Mouse (Mus musculus): ENCODE measurements around the gene Map4k2. TPM values are rescaled to one million over a fixed set of nuclear protein-coding genes. Genes with fewer than 3 reads are reported as not detected.

Gene Map4k2
- total and polyA plus RNA-seq, 3 experiments: 8.0 to 22.3 TPM; not detected in 1

- no peaks in the 10 kb centered on the region for H3K27me3 ChIP-seq (ENCODE audit: control insufficient read depth in 1 of 2, insufficient read depth in 2 of 2, low read length in 2 of 2)
- no peak for DNase-seq (ENCODE audit: low read depth, low spot score)
- H3K4me1 ChIP-seq (ENCODE audit: control insufficient read depth in 1 of 2, insufficient read depth in 2 of 2, low read length in 2 of 2): no peaks in the 10 kb centered on the region
- H3K9ac ChIP-seq (ENCODE audit: control insufficient read depth, low read depth, low read length, poor library complexity, severe bottlenecking): no peak overlapping the region
- no peaks in the 10 kb centered on the region for H3K36me3 ChIP-seq (ENCODE audit: control insufficient read depth in 1 of 2, insufficient read depth in 2 of 2, low read length in 2 of 2)
- no peaks in the 10 kb centered on the region for H3K9me3 ChIP-seq (replicated peaks; ENCODE audit: insufficient read depth, low read length)
- TF ChIP-seq ZKSCAN1 (IDR thresholded peaks at IDR 0.05; ENCODE audit: low read depth, low read length) (no peak), MAX (IDR thresholded peaks at IDR 0.05; ENCODE audit: low read length) (no peak), RCOR1 (IDR thresholded peaks at IDR 0.05; ENCODE audit: low read depth, low read length) (no peak), MEF2A (IDR thresholded peaks at IDR 0.05; ENCODE audit: extremely low read depth, insufficient replicate concordance, low read depth, low read length, poor library complexity, severe bottlenecking) (no peak), MXI1 (IDR thresholded peaks at IDR 0.05; ENCODE audit: low read depth, low read length) (no peak), BHLHE40 (IDR thresholded peaks at IDR 0.05; ENCODE audit: borderline replicate concordance, low read depth, low read length) (no peak), TCF12 (IDR thresholded peaks at IDR 0.05; ENCODE audit: low read depth, low read length) (no peak), ELF1 (IDR thresholded peaks at IDR 0.05; ENCODE audit: low read depth, low read length) (no peak), HCFC1 (IDR thresholded peaks at IDR 0.05; ENCODE audit: low read depth, low read length) (no peak), MYB (IDR thresholded peaks at IDR 0.05; ENCODE audit: low read depth, low read length) (no peak), ETS1 (IDR thresholded peaks at IDR 0.05; ENCODE audit: low read depth, low read length) (no peak), MAZ (IDR thresholded peaks at IDR 0.05; ENCODE audit: low read depth, low read length) (no peak), POLR2A (IDR thresholded peaks at IDR 0.05; ENCODE audit: control insufficient read depth in 1 of 2, insufficient read depth in 1 of 2, low read depth in 1 of 2, low read length in 2 of 2, poor library complexity in 1 of 2) (no peak), MAFK (IDR thresholded peaks at IDR 0.05; ENCODE audit: borderline replicate concordance, low read depth, low read length) (no peak), USF1 (IDR thresholded peaks at IDR 0.05; ENCODE audit: low read depth, low read length) (no peak), KAT2A (conservative IDR thresholded peaks at IDR 0.05; ENCODE audit: low read depth, low read length) (no peak), CHD1 (IDR thresholded peaks at IDR 0.05; ENCODE audit: low read depth, low read length) (no peak), POLR2AphosphoS5 (IDR thresholded peaks at IDR 0.05; ENCODE audit: borderline replicate concordance, low read depth, low read length) (no peak)
- H3K27ac ChIP-seq (ENCODE audit: control insufficient read depth, low read depth, low read length): no peak overlapping the region
- H3K79me2 ChIP-seq (ENCODE audit: control insufficient read depth, insufficient read depth, low read length, poor library complexity): no peaks in the 10 kb centered on the region
- H3K4me3 ChIP-seq (ENCODE audit: control insufficient read depth in 1 of 2, insufficient read depth in 1 of 2, low read depth in 2 of 2, low read length in 2 of 2): no peak overlapping the region
Measured at GRCm38 (mm10) chr19:6388006-6388405, 47.1 kb downstream of the Map4k2 start.

GRCm38 (mm10) chr19:6389803-6390202 is 48.9 kb downstream of the Map4k2 start:
- Histone ChIP-seq H3K27me3 (ENCODE audit: control insufficient read depth in 1 of 2, insufficient read depth in 2 of 2, low read length in 2 of 2) (no peaks in the 10 kb centered on the region), H3K79me2 (ENCODE audit: control insufficient read depth, insufficient read depth, low read length, poor library complexity) (no peaks in the 10 kb centered on the region), H3K4me1 (ENCODE audit: control insufficient read depth in 1 of 2, insufficient read depth in 2 of 2, low read length in 2 of 2) (no peaks in the 10 kb centered on the region), H3K36me3 (ENCODE audit: control insufficient read depth in 1 of 2, insufficient read depth in 2 of 2, low read length in 2 of 2) (no peaks in the 10 kb centered on the region), H3K9me3 (replicated peaks; ENCODE audit: insufficient read depth, low read length) (no peaks in the 10 kb centered on the region), H3K9ac (ENCODE audit: control insufficient read depth, low read depth, low read length, poor library complexity, severe bottlenecking) (no peak overlapping the region), H3K27ac (ENCODE audit: control insufficient read depth, low read depth, low read length) (no peak overlapping the region), H3K4me3 (ENCODE audit: control insufficient read depth in 1 of 2, insufficient read depth in 1 of 2, low read depth in 2 of 2, low read length in 2 of 2) (no peak overlapping the region)
- TF ChIP-seq ZC3H11A (IDR thresholded peaks at IDR 0.05; ENCODE audit: low read depth, low read length): no peak
- no peak for TF ChIP-seq CTCF (IDR thresholded peaks at IDR 0.05 in 2 of 3, conservative IDR thresholded peaks at IDR 0.05 in 1 of 3; ENCODE audit: control insufficient read depth in 1 of 3, insufficient read depth in 1 of 3, low read depth in 2 of 3, low read length in 3 of 3, poor library complexity in 1 of 3, severe bottlenecking in 1 of 3)
- TF ChIP-seq SIN3A (IDR thresholded peaks at IDR 0.05; ENCODE audit: low read length): no peak
- no peak for TF ChIP-seq TAL1 (IDR thresholded peaks at IDR 0.05; ENCODE audit: low read length)
- TF ChIP-seq ZNF384 (IDR thresholded peaks at IDR 0.05; ENCODE audit: low read depth, low read length): no peak
- no peak for TF ChIP-seq POLR2AphosphoS5 (IDR thresholded peaks at IDR 0.05; ENCODE audit: borderline replicate concordance, low read depth, low read length)
- TF ChIP-seq GABPA (IDR thresholded peaks at IDR 0.05; ENCODE audit: low read depth, low read length): no peak
- no peak for TF ChIP-seq MYB (IDR thresholded peaks at IDR 0.05; ENCODE audit: low read depth, low read length)
- TF ChIP-seq MXI1 (IDR thresholded peaks at IDR 0.05; ENCODE audit: low read depth, low read length): no peak
- no peak for DNase-seq (ENCODE audit: low read depth, low spot score)
